Mouse (Mus musculus): ENCODE measurements around the gene Gm1979.
"Not testable (repeated sequence)": the region's sequence is repeated elsewhere in the genome, so short reads cannot be mapped to it uniquely, and the experiment has no call there.

DNA sequence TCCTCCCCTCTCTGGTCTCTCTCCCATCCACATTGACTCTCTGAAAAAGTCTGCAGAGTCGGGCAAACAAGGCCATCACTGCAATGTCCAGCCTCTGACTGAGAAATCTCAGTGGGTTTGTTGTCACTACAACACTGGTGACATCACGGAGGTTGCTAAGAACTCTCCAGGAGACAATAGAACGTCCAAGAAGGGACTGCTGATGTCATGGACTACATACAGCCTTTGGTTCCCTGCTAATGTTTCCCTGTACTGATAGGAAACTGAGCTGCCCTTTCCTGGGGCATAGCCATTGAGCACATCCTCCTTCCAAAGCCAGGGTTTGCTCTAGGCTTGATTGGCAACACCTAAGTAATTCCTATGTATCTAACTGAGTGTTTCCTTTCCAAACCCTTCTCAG is 18.2 kb upstream of the Gm1979 start, which contains the start of gene Gm5862:
- TF ChIP-seq CTCF (IDR thresholded peaks at IDR 0.05; ENCODE audit: insufficient read depth, low read length); POLR2A (IDR thresholded peaks at IDR 0.05; ENCODE audit: borderline replicate concordance, extremely low read depth, low read depth, low read length): not testable (repeated sequence)
